Mouse (Mus musculus): ENCODE results near the gene Adam15. TPM values are rescaled to one million over a fixed set of nuclear protein-coding genes. Genes with fewer than 3 reads are reported as not detected.

Adam15 gene
- total RNA-seq (2015) (35.8 and 53.0 TPM in 2 replicates), total RNA-seq (2017) (38.7 and 49.8 TPM in 2 replicates)

DNA sequence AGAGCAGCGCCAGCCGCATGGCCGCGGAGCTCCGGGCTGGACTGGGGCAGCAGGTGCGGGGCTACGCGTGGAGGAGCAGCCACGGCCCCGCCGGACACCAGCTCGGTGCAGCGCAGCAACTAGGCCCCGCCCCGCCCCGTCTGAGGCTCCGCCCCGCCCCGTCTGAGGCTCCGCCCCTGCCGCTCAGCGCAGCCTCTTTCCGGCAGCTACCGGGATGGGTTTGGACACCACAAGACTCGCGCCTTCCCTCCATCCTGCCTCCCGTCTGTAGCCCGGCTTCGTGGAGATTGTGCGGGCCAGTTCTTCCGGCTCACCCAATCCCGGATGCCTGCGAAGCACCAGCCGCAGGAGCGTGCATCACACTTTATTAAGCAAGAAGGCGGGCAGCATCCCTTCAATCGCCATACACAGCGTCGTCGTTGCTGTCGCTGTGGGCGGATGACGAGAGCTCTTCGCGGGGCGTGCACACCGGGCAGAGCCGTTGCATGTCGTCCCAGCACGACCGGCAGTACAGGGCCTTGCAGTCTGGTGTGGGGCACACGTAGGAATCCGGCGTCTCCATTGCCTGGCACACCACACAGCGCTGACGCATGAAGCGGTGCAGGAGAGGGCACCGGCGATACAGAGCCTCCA is at the start of gene Adam15:
Gene Adam15, minus strand, starts transcription at position 128 of the 633 bp plus-strand sequence.
- ATAC-seq (replicated peaks; ENCODE audit: poor library complexity), result peak; percentile 77

DNA sequence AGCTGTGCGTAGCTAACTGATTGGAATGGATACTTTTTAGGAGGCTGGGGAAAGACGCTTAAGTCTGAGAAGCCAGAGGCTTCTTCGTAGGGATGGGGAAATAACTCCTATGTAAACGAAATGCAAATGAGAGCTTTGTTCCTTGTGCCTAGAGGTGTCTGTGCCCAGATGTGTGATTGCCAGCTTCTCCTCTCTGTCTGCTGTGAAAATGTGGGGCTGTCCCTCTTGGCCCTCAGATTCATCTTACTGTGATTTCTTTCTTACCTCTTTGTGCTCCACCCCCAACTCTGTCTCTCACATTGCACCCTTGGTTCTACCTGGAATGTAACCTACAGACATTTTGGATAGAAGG is 46.8 kb upstream of the Adam15 start:
- no peak for ATAC-seq (replicated peaks; ENCODE audit: poor library complexity)

DNA sequence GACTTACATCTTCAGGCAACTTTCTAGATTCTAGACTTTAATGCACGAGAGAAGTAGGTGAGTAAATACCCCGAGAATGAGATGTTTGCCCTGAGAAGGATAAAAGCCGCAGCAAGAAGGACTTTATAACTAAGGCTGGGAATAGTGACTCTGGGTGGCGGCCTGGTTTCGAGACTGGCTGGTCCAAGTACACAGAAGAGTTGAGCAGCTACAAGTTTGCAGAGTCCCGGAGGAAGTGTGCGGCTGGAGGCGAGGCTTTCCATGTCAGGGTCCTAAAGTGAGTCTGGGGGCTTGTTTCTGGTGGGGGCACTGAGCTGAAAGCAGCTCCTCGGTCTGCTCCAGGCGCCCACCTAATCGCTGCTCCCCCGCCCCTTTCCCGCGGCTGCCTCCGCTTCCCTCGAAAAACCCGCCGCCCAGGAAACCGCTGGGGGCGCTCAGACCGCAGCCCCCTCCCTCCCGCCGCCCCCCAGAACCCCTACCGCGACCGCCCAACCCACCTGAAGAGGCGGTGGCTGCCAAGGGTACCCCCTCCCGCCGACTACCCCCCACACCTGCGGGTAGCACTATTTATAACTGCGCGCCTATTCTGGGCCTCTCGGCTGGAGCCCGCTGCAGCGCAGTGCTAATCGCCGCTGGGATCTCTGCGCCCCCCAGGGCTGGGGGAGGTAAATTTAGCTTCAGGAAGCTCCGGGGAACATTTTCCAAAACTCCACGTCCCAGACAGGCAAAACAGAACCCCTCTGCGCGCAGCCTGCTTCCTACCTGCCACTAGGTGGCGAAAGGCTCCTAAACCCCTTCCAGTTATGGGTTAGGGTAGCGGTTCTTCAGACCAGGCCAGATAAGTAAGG is 46.2 kb upstream of the Adam15 start:
- ATAC-seq (replicated peaks; ENCODE audit: poor library complexity), result peak; percentile 15; the same call in 1 of the 2 replicates

DNA sequence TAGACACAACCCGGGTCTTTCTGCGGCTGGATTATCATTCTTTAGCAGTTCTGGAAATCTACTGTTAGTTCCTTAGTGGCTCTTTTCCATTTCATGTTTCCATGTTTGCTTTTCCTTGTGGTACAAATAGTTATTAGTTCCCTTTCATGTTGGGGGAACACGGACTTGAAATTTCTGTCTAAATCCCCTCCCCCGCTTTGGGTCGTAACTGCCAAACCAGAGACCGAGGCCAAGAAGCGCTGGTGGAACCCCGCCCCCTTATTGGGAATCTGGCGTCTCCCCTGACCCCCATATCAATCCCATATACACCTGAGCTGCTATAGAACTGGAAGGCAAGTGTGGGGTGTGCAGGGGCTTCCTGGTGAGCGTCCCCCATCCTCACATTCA is 45.6 kb upstream of the Adam15 start:
- ATAC-seq (replicated peaks; ENCODE audit: poor library complexity), result no peak

DNA sequence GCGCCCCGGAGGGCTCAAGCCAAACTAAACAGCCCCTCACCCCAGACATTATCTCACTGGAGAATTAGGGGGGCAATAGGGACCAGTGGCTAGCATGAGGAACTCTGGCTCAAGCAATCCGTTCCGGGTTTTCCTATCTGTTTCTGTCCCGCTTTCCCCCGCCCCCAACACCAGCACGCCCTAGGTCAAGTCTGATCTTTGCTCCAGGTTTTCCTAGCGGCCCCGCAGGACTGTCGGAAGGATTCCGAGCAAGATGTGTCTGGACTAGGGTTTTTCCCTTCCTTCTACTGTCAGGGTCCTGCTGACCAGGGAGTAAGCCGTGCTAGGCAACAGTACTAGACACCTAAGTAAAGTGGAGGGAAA is 45.1 kb upstream of the Adam15 start:
- ATAC-seq (replicated peaks; ENCODE audit: poor library complexity), result peak; percentile 27

DNA sequence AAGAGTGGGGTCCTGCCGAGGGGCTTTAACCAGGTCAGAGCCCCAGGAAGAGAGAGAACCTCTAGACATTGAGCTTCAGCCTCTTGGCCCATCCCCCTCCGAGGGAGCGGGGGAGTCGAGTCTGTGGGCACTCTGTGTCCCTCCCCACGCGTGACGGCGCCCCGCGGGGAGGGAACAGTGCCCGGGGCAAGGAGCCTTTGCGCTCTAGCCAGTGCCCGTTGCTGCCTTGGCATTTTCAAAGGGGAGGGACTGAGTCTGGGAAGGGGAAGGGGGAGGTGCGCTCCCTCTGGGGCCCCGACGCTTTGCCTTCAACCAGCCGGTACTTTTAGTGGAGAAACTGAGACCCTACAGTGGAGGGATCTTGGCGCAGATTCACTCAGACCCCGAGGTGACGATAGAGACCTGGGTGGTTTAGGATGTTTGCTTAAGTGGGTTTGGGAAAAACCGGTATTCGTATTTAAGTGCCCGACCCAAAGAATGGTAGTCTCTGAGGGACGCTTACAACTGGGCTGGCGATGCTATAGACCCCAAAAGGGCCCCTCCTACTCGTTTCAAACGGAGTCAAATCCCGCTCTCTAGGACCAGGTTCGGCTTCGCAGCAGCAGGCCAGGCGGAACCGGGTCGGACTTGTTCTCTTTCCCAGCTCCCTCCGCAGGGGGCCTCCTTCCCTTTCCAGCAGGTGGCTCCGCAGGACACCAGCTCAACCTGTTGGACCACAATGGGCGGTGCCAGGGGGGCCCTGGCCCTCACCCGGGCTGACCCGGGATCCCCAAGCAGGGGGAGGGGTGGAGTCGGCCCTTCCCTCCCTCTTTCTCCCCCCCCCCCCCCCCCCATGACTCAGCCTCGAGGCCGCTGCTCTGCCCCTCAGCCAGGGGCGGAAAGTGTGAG is 44.5 kb upstream of the Adam15 start, which contains the start of gene Zbtb7b:
Gene Zbtb7b, minus strand, starts transcription at position 771 of the 888 bp plus-strand sequence.
- peak; percentile 57 for ATAC-seq (replicated peaks; ENCODE audit: poor library complexity)

DNA sequence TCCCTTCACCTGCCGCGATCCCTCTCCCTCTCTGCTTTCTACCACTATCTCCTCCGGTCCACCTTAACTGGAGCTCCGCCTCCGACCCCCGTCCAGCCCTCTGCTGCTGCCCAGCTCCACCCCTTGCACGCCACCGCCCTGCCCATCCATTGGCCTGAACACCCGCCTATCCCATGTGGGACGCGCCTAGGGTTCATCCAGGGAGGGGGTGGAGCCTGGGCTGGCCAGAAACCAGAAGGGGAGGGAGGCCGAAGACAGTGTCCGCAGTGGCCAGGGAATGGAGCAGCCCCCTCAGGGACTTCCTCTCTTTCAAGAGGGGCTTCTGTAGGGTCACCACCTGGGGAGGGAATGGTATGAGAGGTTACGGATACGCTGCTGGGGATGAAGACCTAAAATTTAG is 43.8 kb upstream of the Adam15 start:
- ATAC-seq (replicated peaks; ENCODE audit: poor library complexity), result peak; percentile 78

DNA sequence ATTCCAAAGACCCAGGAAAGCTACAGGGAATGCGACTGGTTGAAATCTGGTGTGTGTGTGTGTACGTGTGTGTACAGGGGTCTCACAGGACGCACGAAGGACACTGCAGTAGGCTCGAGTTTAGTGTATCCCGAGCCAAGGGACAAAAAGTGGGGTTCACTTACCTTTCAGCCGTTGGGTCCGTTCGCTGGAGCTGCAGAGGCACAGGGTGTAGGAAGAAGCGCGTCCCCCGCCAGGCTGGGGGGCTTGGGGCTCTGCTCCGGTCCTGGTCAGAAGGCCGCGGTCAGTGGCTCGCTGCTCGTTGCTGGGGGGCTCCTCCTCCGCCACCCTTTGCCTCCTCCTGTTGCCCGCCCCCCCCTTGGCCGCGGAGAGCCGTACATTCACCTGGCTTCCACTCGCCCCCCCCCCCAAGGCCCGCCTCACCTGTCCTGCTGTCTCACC is 43.1 kb upstream of the Adam15 start:
- no peak for ATAC-seq (replicated peaks; ENCODE audit: poor library complexity)

DNA sequence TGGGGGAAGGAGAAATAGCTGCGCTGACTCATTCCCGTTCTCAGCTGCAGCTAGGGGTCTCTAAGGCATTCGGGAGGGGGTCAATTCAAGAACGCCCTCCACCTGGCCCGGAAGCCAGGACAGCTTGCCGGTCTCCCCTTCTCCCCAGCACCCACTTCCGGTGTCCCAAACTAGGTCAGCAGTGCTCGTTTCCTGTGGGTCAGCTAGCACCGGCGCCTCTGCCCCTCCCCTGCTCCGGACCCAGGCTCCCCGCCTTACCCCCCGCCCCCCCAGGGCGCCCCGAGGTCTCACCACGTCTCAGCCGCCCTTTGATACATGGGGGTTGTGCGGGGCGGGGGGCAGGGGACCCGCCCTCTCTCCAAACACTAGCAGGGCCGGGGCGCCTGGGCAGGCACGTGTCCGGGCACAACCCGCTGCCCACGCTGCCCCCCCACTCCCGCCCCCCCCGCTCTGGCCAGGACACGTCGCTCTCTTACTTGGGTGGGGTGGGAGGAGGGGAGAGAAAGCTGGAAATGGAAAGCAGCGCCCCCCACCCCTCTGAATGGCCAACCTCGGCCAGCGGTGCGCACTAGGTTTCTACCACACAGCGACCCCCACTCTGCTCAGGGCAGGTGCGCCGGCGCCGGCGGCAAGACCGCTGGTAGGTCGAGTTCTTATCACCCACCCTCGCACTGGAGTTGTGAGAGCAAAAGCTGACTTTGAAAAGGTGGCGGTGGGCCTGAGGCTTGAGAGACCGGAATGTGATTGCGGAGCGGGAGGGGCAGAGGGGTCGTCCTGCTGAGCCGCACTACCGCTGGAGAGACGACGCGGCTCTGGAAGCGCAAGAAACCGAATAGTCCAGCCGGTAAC is 42.1 kb upstream of the Adam15 start:
- no peak for ATAC-seq (replicated peaks; ENCODE audit: poor library complexity)

DNA sequence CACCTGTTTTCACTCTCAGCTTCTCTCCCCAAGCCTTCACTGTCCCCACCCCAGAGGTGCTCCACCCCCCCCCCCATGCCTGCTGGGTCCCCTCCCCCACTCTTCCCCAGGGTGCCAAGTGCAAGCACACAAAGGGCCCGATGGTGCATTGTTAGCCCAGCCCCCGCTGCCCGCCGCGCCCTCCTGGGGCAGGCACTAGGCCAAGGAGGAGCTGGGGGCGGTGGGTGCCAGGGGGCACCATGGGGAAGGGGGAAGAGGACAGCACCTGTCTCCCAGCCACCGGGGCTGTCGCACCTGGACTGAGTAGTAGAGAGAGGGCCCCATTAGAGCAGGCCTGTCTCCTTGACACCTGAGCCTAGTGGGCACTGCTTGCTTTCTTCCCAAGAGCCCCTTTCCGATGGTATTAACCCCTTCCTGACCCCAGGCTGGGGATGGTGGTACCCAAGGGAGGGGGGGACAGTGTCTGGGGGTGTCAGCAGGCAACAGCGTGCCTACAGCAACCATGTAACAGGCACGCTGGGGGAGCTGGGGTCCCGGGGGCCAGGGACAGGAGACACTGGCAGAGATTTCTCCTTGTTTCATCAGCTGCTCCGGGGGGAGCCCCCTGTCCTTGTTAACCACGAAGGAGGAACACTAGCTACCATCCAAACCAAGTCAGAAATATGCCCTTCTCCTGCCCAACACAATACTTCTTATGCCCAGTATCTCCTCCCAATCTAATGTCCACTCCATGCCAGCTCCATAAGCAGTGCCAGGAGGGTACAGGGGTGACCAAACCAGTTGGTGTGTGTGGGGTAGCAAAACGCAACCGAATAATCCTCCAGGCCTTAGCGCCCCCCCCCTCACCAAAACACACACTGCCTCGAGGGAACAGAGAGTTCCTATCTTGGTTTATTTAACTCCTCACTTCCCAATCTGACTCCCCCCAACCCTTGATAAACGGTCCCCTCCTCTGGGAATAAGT is 41.2 kb upstream of the Adam15 start:
- no peak for ATAC-seq (replicated peaks; ENCODE audit: poor library complexity)

DNA sequence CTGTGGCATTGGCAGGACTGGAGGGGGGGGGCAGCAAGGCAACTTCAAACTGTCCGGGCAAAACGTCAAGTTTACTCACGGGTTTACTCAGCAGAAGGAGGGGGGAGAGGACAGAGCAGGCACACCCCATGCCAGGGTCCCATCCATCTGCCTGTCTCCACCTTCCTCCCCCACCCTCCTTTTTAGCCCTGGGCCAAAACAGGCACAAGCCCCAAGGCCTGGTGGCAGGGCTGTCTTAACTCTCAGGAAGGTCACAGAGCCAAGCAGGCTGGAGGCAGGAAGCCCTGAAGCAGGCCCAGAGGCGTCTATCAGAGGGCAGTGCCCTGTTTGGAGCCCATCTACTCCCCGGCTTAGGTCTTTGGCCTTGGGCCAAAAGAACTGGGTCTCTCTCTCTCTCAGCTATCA is 40.3 kb upstream of the Adam15 start:
- no peak for ATAC-seq (replicated peaks; ENCODE audit: poor library complexity)

DNA sequence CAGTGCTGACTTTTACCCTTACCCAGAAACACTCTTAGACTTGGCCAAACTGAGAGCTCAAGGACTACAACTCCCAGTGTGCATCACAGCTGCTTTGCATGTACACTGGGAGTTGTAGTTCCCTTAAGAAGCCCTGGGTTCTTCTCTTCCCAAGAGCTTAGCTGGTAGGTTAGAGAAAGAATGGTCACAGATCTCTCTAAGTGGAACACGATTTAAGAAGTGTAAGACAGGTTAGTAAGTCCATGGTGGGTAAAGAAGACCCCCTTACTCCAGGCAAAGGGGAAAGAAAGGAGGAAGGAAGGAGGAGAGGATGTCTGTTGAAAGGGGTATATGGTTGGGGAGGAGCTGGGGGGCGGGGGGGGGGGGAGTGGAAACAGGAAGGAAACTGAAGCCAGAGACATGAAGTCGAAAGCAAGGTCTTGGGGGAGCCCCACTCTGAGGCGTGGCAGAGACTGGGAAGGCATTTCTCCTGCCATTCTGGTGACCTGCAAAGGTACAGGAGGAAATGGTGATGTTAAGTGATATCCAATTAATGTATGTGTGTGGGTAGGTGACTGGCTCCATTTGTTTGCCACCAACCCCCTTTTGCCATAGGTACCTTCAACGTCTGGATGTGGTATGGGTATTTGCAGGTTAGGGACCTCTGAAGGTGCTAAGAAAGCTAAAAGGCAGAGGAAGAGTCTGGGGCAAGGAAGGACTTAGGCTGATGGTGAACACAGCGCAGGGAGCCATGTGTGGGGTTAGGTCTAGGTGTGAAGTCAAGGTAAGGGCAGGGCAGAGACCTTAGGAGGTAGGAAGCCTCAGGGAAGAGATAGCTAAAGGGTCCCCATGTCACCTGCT is 39.3 kb upstream of the Adam15 start:
- peak; percentile 20; the same call in 1 of the 2 replicates for ATAC-seq (replicated peaks; ENCODE audit: poor library complexity)

DNA sequence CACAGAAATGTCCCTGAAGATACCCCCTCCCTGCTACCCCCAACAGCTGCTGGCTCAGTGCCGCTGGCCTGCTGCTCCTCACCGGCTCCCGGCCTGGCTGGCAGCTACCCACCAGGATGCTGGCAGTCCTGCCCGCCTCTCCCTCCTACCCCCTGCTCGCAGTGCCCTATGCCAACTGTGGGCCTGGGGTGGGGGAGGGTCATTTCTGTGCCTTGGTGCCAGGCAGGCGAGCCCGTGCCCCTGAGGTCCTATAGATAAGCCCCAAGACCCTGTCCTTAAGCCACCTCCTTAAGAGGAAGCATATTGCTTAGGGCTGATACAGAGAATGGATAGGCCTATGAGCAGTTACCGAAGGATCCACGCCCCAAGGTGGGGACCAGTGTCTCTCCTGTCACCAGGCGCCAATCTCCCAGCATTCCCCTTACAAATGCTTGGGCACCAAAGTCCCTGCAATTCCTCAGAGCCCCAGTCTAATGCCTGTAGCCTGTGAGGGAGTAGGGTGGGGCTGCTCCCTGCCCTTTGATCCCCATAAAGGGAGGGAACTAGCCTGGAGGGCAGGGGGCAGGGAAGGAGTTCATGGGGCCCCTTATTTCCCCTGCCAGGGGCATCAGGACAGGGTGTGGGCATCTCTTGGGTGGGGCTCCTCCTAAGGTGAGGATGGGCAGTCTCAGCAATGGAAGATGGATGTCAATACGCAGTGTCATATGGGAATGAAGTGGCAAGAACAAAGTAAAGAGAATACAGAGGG is 38.5 kb upstream of the Adam15 start:
- ATAC-seq (replicated peaks; ENCODE audit: poor library complexity), result peak; percentile 56

DNA sequence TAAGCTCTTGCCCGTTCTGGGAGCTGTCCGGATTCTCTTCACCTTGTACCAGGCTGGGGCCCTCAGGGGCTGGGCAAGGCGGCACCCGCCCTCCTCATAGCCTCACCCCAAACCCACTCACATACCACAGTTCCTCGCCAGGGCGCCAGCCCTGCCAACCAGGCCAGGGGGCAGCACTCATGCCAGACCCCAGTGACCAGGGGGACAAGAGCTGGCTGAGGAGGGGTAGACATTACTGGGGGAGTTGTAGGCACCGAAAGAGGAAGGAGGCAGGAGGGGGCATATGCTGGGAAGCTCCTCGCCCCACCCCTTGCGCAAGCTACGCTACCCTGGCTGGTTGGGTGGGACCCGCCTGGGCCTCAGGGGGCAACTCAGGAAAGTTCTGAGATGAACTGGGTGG is 37.8 kb upstream of the Adam15 start:
- ATAC-seq (replicated peaks; ENCODE audit: poor library complexity), result peak; percentile 29

DNA sequence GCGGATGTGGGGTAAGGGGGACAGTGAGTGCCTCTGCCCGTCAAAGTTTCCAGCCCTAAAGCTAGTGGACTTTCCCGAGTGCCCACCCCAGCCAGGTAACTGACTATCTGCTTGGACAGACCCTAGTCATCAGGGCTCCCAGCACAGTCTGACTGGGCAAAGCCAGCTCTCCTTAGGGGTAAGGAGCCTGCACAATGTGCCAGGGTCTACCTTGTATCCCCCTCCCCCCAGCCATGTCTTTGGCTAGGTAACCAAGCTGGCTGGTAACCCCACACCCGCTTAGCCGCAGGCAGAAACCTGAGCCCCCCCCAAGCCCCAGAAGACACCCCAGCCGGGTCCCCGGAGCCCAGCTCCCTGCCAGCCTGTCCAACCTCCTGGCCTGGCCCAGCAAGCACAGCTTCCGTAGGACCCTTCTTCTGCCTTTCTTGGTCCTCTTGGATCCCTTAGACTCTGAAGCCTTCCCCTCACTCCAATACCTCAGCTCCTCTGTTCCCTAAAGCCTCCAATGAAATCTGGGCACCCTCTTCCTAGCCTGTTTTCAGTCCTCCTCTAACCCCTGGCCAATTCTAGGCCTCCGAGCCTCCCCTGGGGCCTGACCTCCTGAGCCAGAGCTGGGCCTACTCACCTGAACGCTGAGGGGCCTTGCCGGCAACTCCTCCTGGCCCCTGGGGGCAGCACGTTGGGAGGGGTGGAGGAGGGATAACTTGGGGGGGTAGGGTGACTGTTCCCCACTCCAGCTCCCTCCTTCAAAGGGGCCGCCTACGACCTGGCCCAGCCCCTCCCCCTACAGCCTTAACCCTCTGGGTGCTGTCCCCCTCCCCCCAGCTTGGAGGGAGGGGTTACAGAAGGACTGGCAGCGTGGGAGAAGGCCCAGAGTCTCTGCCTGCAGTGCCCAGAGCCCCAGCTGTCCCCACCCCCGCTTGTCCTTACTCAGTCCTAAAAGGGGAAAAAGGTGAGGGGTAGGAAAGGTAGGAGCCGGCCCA is 36.9 kb upstream of the Adam15 start:
- ATAC-seq (replicated peaks; ENCODE audit: poor library complexity), result no peak

DNA sequence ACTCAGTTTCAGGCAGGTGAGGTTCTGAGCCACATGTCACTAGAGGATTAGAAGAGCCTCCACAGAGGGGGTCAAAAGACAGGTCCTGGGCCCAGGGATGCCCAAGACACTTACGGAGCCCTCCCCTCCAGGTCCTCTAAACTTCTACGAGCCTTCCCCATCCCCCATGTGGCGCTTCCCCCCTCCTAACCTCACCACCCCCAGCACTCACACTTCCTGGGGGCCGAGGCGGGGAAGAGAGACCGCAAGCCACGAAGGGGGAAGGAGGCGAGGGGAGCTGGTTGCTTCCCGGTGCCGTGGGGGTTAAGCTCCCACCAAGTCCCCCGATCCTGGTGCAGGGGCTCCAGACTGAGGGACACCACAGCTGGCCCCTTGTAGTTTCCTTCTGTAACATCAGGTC is 35.7 kb upstream of the Adam15 start:
- ATAC-seq (replicated peaks; ENCODE audit: poor library complexity), result no peak
